9 mouse cellular contexts compared by ENCODE assay signal in the genomic region with DNA sequence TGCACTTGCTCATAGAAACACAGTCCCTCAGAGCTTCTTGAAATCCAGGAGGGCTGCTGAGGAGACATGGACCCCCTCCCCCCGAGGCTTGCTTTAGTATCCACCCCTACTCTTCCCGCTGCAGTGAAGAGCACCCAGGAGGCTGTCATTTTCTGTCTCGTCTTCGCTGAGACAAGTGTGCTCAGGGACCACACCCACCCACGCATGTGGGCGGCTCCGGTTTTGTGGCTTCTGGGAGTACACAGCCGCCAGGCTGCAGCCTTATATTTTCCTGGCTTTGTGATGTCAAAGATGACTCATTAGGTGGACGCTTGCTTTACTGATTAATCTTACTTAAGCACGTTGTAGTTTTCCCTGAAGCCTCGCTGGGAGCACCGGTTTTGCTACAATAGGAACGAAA. TPM values are rescaled to one million over a fixed set of nuclear protein-coding genes. Genes with fewer than 3 reads are reported as not detected.
DNase-seq lines count a peak whose midpoint lies in the region; ATAC-seq and TF ChIP-seq lines count a peak whose summit lies in the region.
"Had no signal": no experiment of that assay in that cellular context is flagged by ENCODE, and none has a peak within 500 bp of the region (broad histone marks: within the 10 kb centered on the region; RNA-seq: fewer than 3 reads in every experiment).

No protein-coding gene starts in this region.

- DNase-seq in kidney, postnatal 4 days = peak; percentile 9 to 26
- DNase-seq in kidney, adult 18-20 months = no peak
- DNase-seq in Patski (ENCODE audit: low read depth, low spot score) = no peak
- DNase-seq in hindbrain, embryonic 11.5 days (ENCODE audit: low spot score) = peak; percentile 19
- DNase-seq in urinary bladder, postnatal 14 days (ENCODE audit: low spot score) = no peak
- DNase-seq in ovary, postnatal 14 days (ENCODE audit: low spot score) = no peak
- DNase-seq in kidney, postnatal 10 days = no peak

- ATAC-seq in Patski = peak; percentile 51
- no peak for ATAC-seq in hindbrain, embryonic 11.5 days (ENCODE audit: low FRiP score)
- peak; percentile 82 for ATAC-seq in megakaryocyte-erythroid progenitor cell, adult 5-6 weeks (replicated peaks; ENCODE audit: low FRiP score, low TSS enrichment, poor library complexity, severe bottlenecking)

- H3K9ac ChIP-seq in hindbrain, embryonic 11.5 days (ENCODE audit: low read depth, low read length) = no peak overlapping the region

- TF ChIP-seq CTCF in Patski (IDR thresholded peaks at IDR 0.05) = no peak

- in situ Hi-C loops in Patski (cut with MboI; ENCODE audit: low pct_unique_long_range_greater_than_20kb) = loop anchor here (25.0 kb wide), 1 partner anchor 380 kb away; no protein-coding TSS in a partner anchor

- no peak overlapping the region for H3K27ac ChIP-seq in hindbrain, embryonic 11.5 days (ENCODE audit: low read depth, low read length)

- POLR2A ChIA-PET in Patski (lab: Charles Lee) = no interaction called here

- peak overlapping the region; percentile 9 for H3K4me2 ChIP-seq in hindbrain, embryonic 11.5 days (replicated peaks; ENCODE audit: low read depth, low read length)

- WGBS in hindbrain, embryonic 11.5 days = 24% methylated on average over 13 of the region's 13 CpGs

- H3K4me1 ChIP-seq in hindbrain, embryonic 11.5 days (replicated peaks; ENCODE audit: control insufficient read depth, insufficient read depth, low read length) = no peaks in the 10 kb centered on the region

- H3K27me3 ChIP-seq in Patski = no peaks in the 10 kb centered on the region
- no peaks in the 10 kb centered on the region; the same call in 1 of the 2 replicates for H3K27me3 ChIP-seq in hindbrain, embryonic 11.5 days (ENCODE audit: control insufficient read depth, insufficient read depth, low read length)

- CTCF ChIA-PET in Patski (lab: Charles Lee) = interaction anchor here (1.8 kb wide), 1 partner anchor 13 kb away, joined by 3 read pairs; no protein-coding TSS in a partner anchor

- H3K36me3 ChIP-seq in hindbrain, embryonic 11.5 days (ENCODE audit: control insufficient read depth, insufficient read depth, low read length) = no peaks in the 10 kb centered on the region

- H3K4me3 ChIP-seq in hindbrain, embryonic 11.5 days (ENCODE audit: low read depth, low read length) = no peak overlapping the region

- H3K9me3 ChIP-seq in hindbrain, embryonic 11.5 days (ENCODE audit: control insufficient read depth, low read length) = no peaks in the 10 kb centered on the region

RNA-seq across cellular contexts. Expression of gene Ercc6, which starts 20.8 kb away (rescaled TPM):
- 16.1 TPM for polyA plus RNA-seq in Patski (2021)
- polyA plus RNA-seq in hindbrain, embryonic 11.5 days (2014; fragmentation: Nextera tagmentation; extraction: Ambion mirVana) = 24.4 and 32.4 TPM in 2 replicates
- total RNA-seq in megakaryocyte-erythroid progenitor cell, adult 5-6 weeks (2014; fragmentation: Nextera tagmentation) = 22.7 TPM in 2 replicates
- 20.9 and 27.3 TPM in 2 replicates for total RNA-seq in megakaryocyte-erythroid progenitor cell, adult 5-6 weeks (2017)

RNA-seq across cellular contexts. Expression of gene Chat, which starts 26.7 kb away (rescaled TPM):
- not detected for polyA plus RNA-seq in Patski (2021)
- 0.74 and 1.1 TPM in 2 replicates for polyA plus RNA-seq in hindbrain, embryonic 11.5 days (2014; fragmentation: Nextera tagmentation; extraction: Ambion mirVana)
- total RNA-seq in megakaryocyte-erythroid progenitor cell, adult 5-6 weeks (2014; fragmentation: Nextera tagmentation) = not detected in 2 replicates
- not detected in 2 replicates for total RNA-seq in megakaryocyte-erythroid progenitor cell, adult 5-6 weeks (2017)
- polyA plus RNA-seq: spleen, adult 2 months had no signal

RNA-seq across cellular contexts. Expression of gene Slc18a3, which starts 27.9 kb away (rescaled TPM):
- not detected for polyA plus RNA-seq in Patski (2021)
- 5.3 and 7.0 TPM in 2 replicates for polyA plus RNA-seq in hindbrain, embryonic 11.5 days (2014; fragmentation: Nextera tagmentation; extraction: Ambion mirVana)
- total RNA-seq in megakaryocyte-erythroid progenitor cell, adult 5-6 weeks (2014; fragmentation: Nextera tagmentation) = not detected in 2 replicates
- total RNA-seq in megakaryocyte-erythroid progenitor cell, adult 5-6 weeks (2017) = not detected in 2 replicates
- polyA plus RNA-seq: spleen, adult 2 months had no signal

Comparison
In these comparisons a context has a peak if more than half of its experiments do, and no peak if none do; other contexts are left out.
1. DNase-seq: peak in kidney, postnatal 4 days (2 of 2) and hindbrain, embryonic 11.5 days (single experiment); none in kidney, adult 18-20 months (single experiment), Patski (single experiment), urinary bladder, postnatal 14 days (single experiment), ovary, postnatal 14 days (single experiment) and kidney, postnatal 10 days (single experiment).